Mouse (Mus musculus): ENCODE results near the gene Nkd1. TPM values are rescaled to one million over a fixed set of nuclear protein-coding genes. Genes with fewer than 3 reads are reported as not detected.

The Nkd1 gene
- 0.39 and 0.88 TPM in 2 replicates for polyA plus RNA-seq (2012)

GRCm38 (mm10) chr8:88520985-88521527, at the start of gene Nkd1:
Gene Nkd1, plus strand, starts transcription at chr8:88521354.

DNA sequence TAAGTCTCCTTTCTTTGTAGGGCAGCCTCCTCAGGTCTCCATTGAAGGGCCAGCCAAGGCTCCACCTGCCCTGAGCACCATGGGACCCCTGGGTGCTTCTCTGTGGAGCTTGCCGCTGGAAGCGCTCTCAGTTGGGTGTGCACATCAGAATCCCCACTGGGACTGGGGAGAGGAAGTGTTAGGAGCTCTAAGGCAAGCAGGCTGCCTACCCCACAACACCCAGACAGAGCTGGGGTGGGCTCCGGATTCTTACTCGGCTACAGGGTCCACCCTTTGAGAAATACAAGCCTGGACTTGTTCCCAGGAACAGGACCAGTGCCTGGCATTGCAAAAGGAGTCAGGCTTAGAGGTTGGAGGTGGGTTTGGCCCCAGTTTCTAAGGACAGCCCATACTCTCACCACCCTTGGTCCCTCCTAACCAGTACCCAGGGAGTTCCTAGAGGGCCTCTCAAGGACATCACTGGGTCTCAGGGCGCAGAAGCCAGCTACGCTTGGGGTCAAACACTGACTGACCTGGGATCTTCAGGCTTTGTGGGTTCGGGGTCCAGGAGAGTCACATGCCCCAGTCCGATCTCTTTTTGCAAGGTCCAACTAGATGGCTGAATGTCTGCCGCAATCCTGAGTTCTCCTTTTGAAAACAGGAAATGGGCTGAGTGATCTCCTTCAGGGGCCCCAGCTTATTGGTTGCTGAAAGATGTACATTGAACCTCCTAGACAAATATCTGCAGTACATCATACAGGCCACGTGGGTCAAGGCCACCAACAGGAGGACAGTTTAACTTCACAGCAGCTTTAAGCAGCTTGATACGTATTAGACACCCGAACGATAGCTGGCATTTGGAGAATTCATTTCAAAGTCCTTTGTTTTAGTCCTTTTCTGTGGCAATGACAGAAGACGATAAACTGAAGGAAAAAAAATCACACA, 114.6 kb downstream of the Nkd1 start, which contains the start of gene Snx20:
Gene Snx20 (minus strand): TSS at position 655 of the 924 bp plus-strand sequence.

Other genes starting within 250 kb of the Nkd1 start
- 27.9 and 31.0 TPM in 2 replicates for gene Adcy7, start 249.0 kb upstream of the Nkd1 start, polyA plus RNA-seq (2012)
- 192 and 267 TPM in 2 replicates for gene Brd7, start 159.2 kb upstream of the Nkd1 start, polyA plus RNA-seq (2012)
- gene Snx20, start 114.8 kb downstream of the Nkd1 start, polyA plus RNA-seq (2012): 32.1 and 45.9 TPM in 2 replicates
- gene Nod2, start 126.0 kb downstream of the Nkd1 start, polyA plus RNA-seq (2012): 0.03 and 0.14 TPM in 2 replicates
- 1.2 TPM in 2 replicates for gene Cyld, start 175.7 kb downstream of the Nkd1 start, polyA plus RNA-seq (2012)